Mouse (Mus musculus) heart, adult 9 months (tissue): ENCODE results near the gene Apoc2.
"Not testable (repeated sequence)": the region's sequence is repeated elsewhere in the genome, so short reads cannot be mapped to it uniquely, and the experiment has no call there.

Experiments
- DNase-seq, 2 experiments: peaks; one replicate each; pipeline ENCODE4 v3.0.0; 2022; ENCODE audit warnings: low spot score in 2 of 2

Gene Apoc2

GRCm38 (mm10) chr7:19698907-19699826, 21.4 kb upstream of the Apoc2 start, which contains the start of gene Apoe:
Gene Apoe, minus strand, starts transcription at chr7:19699188.
- DNase-seq: peak; percentile 81 to 85

- DNase-seq: no peak
Observed at GRCm38 (mm10) chr7:19697949-19698906, 20.5 kb upstream of the Apoc2 start.

GRCm38 (mm10) chr7:19696336-19696873, 18.7 kb upstream of the Apoc2 start:
- no peak for DNase-seq

- DNase-seq: no peak
Observed at GRCm38 (mm10) chr7:19695881-19696280, 18.1 kb upstream of the Apoc2 start.

GRCm38 (mm10) chr7:19695213-19695594, 17.5 kb upstream of the Apoc2 start:
- no peak for DNase-seq

- no peak for DNase-seq
Observed at GRCm38 (mm10) chr7:19694336-19695212, 16.8 kb upstream of the Apoc2 start.

- DNase-seq: peak; percentile 67 to 79
Observed at GRCm38 (mm10) chr7:19693421-19693820, 15.7 kb upstream of the Apoc2 start.

- DNase-seq: no peak
Observed at GRCm38 (mm10) chr7:19691873-19692865, 14.4 kb upstream of the Apoc2 start, which contains the start of gene Apoc1. Gene Apoc1, minus strand, starts transcription at chr7:19692660.

GRCm38 (mm10) chr7:19691434-19691833, 13.7 kb upstream of the Apoc2 start:
- no peak for DNase-seq

- DNase-seq: no peak
Observed at GRCm38 (mm10) chr7:19690845-19691244, 13.1 kb upstream of the Apoc2 start.

GRCm38 (mm10) chr7:19688611-19689010, 10.9 kb upstream of the Apoc2 start:
- DNase-seq: no peak

- DNase-seq: no peak
Observed at GRCm38 (mm10) chr7:19688101-19688500, 10.4 kb upstream of the Apoc2 start.

- DNase-seq: not testable (repeated sequence)
Observed at GRCm38 (mm10) chr7:19686927-19687583, 9.3 kb upstream of the Apoc2 start.

GRCm38 (mm10) chr7:19686521-19686920, 8.8 kb upstream of the Apoc2 start:
- DNase-seq: no peak

GRCm38 (mm10) chr7:19685374-19685773, 7.6 kb upstream of the Apoc2 start:
- no peak for DNase-seq

GRCm38 (mm10) chr7:19683771-19684201, 6.0 kb upstream of the Apoc2 start:
- DNase-seq: no peak

GRCm38 (mm10) chr7:19682979-19683378, 5.2 kb upstream of the Apoc2 start:
- DNase-seq: no peak

- no peak for DNase-seq
Observed at GRCm38 (mm10) chr7:19681202-19681694, 3.5 kb upstream of the Apoc2 start, which contains the start of the genes Gm44805 and Apoc4. Gene Gm44805, minus strand, starts transcription at chr7:19681423. Gene Apoc4, minus strand, starts transcription at chr7:19681479.

GRCm38 (mm10) chr7:19680702-19681101, 3.0 kb upstream of the Apoc2 start:
- DNase-seq: no peak
